Mouse (Mus musculus): ENCODE results near the gene Jmjd7. TPM values are rescaled to one million over a fixed set of nuclear protein-coding genes. Genes with fewer than 3 reads are reported as not detected.

Jmjd7 gene
- 24.2 and 25.1 TPM in 2 replicates for polyA plus RNA-seq (2016; fragmentation: Nextera tagmentation; extraction: Ambion mirVana)

DNA sequence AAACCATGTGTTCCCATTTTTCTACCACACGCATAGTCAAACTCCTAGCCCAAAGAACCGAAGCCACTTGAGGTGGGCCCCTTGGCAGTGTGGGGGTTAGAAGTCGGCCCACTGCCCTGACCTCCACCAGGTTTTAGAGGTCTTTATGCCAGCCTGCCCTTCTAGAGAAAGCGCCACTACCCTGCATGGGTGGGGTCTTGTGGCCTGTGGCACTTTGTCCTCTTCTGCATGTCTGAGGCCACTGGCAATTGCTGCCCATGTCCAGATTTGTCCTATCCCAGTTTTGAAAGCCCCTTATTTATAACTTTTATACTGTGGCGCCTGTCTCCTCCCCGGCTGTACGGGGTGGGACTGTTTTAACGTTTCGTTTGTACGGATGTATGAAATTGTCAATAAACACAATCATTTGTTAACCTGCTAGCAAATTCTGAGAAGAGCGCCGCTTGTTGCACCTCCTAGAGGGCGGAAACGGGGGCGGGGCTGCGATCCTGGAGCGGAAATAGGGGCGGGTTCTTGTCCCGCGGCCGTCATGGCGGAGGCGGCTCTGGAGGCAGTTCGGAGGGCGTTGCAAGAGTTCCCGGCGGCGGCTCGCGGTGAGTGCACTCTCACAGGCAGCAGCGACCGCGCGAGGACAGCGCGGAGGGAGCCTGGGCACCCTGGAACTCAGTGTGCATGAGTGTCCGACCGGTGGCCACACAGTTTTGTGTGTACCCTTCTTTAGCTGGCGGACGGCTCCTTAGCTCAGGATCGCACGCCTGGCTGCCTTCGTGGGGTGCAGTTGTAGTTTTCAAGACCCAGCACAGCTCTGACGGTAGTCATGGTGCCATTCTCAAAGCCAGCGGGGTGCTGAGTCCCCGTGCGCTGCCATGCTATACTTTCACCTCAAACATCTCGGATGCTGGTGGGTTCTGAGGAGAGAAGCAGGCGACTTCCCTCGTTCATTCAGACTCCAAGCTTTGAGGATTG, at the start of gene Jmjd7, which contains the start of gene Gm28042:
TSS of gene Jmjd7 (plus strand) at position 500 of the 966 bp plus-strand sequence.
TSS of gene Gm28042 (plus strand) at position 510 of the 966 bp plus-strand sequence.
- DNase-seq (ENCODE audit: low spot score): peak; percentile 90
- Histone ChIP-seq H3K4me1 (replicated peaks) (peaks cover 19% of the 10 kb centered on the region), H3K27ac (peak within 1 kb of the TSS; percentile 94), H3K9me3 (no peaks in the 10 kb centered on the region), H3K4me3 (peak within 1 kb of the TSS; percentile 83), H3K27me3 (ENCODE audit: insufficient read depth, poor library complexity, severe bottlenecking) (no peaks in the 10 kb centered on the region), H3K36me3 (peaks cover 69% of the 10 kb centered on the region)
- 5% methylated on average over 50 of the region's 50 CpGs for WGBS

DNA sequence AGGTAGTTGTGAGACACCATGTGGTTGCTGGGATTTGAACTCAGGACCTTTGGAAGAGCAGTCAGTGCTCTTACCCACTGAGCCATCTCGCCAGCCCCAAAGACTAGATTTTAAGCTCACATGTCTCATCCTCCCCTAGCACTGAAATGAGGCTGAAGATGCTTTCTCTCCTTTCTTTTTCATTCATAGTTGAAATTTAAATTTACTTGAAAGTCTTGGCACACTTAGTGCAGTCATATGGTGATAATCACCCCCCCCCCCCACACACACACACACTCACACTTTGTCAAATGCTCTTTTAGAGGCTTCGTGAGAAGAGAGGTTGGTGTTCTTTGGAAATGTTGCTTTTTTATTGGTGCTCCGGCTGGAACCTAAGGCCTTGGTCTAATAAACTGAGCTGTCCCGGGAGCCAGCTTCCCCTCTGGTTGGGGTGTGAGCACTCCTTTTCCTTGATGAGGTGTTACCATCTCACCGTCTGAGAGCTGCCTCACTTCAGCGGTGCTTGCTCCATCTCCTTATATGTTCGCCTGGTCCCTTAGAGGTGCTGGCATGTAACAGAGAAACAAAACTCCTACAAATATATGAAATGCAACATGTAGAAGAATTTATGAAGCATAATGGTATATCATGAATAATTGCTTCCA, 46.8 kb upstream of the Jmjd7 start:
- no peaks in the 10 kb centered on the region for H3K9me3 ChIP-seq
- no peaks in the 10 kb centered on the region for H3K27me3 ChIP-seq (ENCODE audit: insufficient read depth, poor library complexity, severe bottlenecking)
- H3K4me3 ChIP-seq: no peak overlapping the region
- H3K27ac ChIP-seq: no peak overlapping the region
- peaks cover 9% of the 10 kb centered on the region for H3K36me3 ChIP-seq
- H3K4me1 ChIP-seq (replicated peaks): peaks cover 14% of the 10 kb centered on the region
- no peak for DNase-seq (ENCODE audit: low spot score)
- WGBS: 88% methylated on average over 7 of the region's 7 CpGs

DNA sequence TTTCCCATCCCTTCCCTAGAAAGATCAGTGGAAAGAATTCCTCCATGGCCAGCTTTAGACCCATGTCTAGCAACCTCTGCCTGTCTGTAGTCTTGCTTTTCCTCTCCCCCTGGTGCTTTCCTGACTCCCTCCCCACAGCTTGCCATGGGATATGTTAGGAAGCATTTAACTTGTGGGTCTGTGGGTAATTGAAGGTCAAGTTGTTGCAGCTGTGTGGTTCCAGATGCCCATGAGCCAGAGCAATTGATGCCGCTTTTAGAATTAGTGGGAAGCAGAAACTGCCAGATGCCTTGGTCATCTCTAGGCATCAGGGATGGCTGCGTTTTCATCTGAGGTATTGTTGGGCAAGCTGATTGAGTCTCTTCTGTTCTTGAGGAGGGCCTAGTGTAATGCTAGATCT, 45.7 kb upstream of the Jmjd7 start:
- H3K36me3 ChIP-seq: peaks cover 9% of the 10 kb centered on the region
- WGBS: 79% methylated on average over 2 of the region's 2 CpGs
- peaks cover 19% of the 10 kb centered on the region for H3K4me1 ChIP-seq (replicated peaks)
- H3K27me3 ChIP-seq (ENCODE audit: insufficient read depth, poor library complexity, severe bottlenecking): no peaks in the 10 kb centered on the region
- no peak overlapping the region for H3K27ac ChIP-seq
- no peak overlapping the region for H3K4me3 ChIP-seq
- no peaks in the 10 kb centered on the region for H3K9me3 ChIP-seq
- no peak for DNase-seq (ENCODE audit: low spot score)

DNA sequence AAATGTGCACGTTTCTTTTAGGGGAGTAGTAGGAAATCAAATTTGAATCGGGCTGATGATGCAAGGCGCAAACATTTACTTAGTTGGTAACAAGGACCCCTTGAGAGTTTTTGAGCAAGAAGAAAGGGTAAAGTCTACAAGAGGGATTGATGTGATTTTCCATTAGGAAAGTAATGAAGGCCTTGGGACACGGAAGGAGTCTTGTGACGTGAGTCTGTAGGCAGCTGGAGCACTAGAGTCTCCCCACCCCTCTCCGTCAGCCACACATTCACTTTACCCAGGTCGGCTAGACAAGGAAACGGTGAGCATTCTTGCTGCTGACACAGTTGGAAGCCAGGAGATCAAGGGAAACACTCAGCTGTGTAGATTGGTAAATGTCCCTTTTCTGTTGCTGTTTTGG, 41.4 kb upstream of the Jmjd7 start:
- no peak overlapping the region for H3K4me3 ChIP-seq
- H3K36me3 ChIP-seq: peaks cover 9% of the 10 kb centered on the region
- no peaks in the 10 kb centered on the region for H3K9me3 ChIP-seq
- no peaks in the 10 kb centered on the region for H3K27me3 ChIP-seq (ENCODE audit: insufficient read depth, poor library complexity, severe bottlenecking)
- no peak for DNase-seq (ENCODE audit: low spot score)
- 0 out of 2 replicates have a peak, but pooled peaks cover 5% of the 10 kb centered on the region for H3K4me1 ChIP-seq (replicated peaks)
- WGBS: 74% methylated on average over 8 of the region's 8 CpGs
- no peak overlapping the region for H3K27ac ChIP-seq

DNA sequence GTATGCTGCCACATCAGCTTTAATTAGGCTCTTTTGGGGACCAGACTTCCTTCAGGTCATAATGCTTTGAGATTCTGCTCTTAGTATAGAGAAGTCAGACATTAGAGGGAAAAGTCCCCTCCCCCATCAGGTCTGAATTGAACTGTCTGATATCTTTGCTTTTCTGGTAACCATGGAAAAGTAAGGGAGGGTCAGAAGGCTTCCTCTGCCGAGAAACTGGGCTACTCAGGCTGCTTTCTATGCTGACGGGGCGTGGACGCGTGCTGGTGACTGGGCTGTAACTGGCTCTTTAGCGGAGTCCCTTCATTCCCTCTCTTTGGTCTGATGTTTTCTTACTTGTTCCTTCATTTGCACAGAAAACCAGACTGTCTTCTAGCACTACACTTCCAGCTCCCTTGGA, 40.9 kb upstream of the Jmjd7 start:
- DNase-seq (ENCODE audit: low spot score): no peak
- Histone ChIP-seq H3K4me3 (no peak overlapping the region), H3K36me3 (peaks cover 9% of the 10 kb centered on the region), H3K27me3 (ENCODE audit: insufficient read depth, poor library complexity, severe bottlenecking) (no peaks in the 10 kb centered on the region), H3K4me1 (replicated peaks) (0 out of 2 replicates have a peak, but pooled peaks cover 5% of the 10 kb centered on the region), H3K27ac (no peak overlapping the region), H3K9me3 (no peaks in the 10 kb centered on the region)
- WGBS: 73% methylated on average over 6 of the region's 6 CpGs

DNA sequence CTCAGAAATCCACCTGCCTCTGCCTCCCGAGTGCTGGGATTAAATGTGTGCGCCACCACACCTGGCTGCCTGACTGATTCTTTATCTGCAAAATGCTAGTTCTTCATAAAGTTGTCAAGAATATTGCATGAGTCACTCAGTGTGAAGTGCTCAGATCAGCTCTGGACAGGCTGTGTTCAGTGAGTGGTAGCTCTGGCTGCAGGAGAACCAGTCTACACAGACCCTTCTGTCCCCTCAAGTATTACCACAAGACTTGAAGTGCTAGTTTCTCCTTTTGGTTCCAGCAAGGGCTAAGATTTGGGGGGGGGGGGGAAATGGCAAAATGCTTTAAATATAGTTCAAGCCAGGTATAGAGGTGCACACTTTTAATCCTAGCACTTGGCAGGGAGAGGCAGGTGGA, 39.8 kb upstream of the Jmjd7 start:
- H3K27ac ChIP-seq: no peak overlapping the region
- 93% methylated on average over 2 of the region's 2 CpGs for WGBS

DNA sequence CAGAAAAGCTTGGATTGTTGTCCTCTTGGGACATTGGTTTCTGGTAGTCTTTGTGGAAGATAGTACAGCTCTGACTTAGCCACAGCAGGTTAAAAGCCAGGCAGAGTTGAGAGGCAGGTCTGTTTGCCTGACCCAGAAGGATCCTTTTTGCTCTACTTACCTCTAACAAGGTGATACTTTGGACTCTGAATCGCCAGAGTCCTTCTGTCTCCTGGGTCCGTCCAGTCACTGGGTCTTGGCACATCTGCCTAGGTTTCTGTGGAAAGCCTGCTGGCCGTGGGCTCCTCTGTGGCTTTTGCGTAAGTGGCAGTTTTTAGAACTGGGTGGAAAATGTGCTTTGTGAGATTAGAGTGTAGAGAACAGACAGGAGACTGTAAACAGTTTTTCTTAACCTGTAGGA, 38.3 kb upstream of the Jmjd7 start:
- Histone ChIP-seq H3K27ac (no peak overlapping the region), H3K36me3 (no peaks in the 10 kb centered on the region), H3K9me3 (no peaks in the 10 kb centered on the region), H3K4me1 (replicated peaks) (0 out of 2 replicates have a peak, but pooled peaks cover 5% of the 10 kb centered on the region), H3K27me3 (ENCODE audit: insufficient read depth, poor library complexity, severe bottlenecking) (no peaks in the 10 kb centered on the region), H3K4me3 (no peak overlapping the region)
- DNase-seq (ENCODE audit: low spot score): no peak
- 94% methylated on average over 4 of the region's 4 CpGs for WGBS

More for the DNA sequence above, 39.8 kb upstream of the Jmjd7 start:
- Histone ChIP-seq H3K4me3 (no peak overlapping the region), H3K36me3 (peaks cover 5% of the 10 kb centered on the region; the same call in 1 of the 2 replicates), H3K27me3 (ENCODE audit: insufficient read depth, poor library complexity, severe bottlenecking) (no peaks in the 10 kb centered on the region), H3K4me1 (replicated peaks) (0 out of 2 replicates have a peak, but pooled peaks cover 5% of the 10 kb centered on the region), H3K9me3 (no peaks in the 10 kb centered on the region)
- DNase-seq (ENCODE audit: low spot score): no peak

DNA sequence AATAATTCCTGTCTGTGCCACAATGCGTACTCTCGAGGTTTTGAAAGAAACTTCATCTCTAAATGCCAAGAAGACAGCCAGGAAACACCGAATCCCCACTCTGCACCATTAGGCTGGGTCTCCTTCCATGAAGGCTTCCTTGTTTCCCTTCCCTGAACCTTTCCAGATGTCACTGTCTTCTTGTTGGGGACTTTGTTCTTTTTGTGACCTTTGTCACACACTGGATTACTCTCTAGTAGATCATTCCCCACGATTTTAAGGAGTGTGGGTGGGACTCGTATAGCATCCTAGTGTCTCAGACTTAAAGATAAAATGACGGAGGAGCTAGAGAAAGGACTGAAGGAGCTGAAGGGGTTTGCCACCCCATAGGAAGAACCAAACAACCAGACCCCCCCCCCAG, 36.4 kb upstream of the Jmjd7 start:
- Histone ChIP-seq H3K4me1 (replicated peaks) (0 out of 2 replicates have a peak, but pooled peaks cover 7% of the 10 kb centered on the region), H3K9me3 (no peaks in the 10 kb centered on the region), H3K36me3 (no peaks in the 10 kb centered on the region), H3K27me3 (ENCODE audit: insufficient read depth, poor library complexity, severe bottlenecking) (no peaks in the 10 kb centered on the region), H3K27ac (no peak overlapping the region), H3K4me3 (no peak overlapping the region)
- 80% methylated on average over 6 of the region's 6 CpGs for WGBS
- no peak for DNase-seq (ENCODE audit: low spot score)

DNA sequence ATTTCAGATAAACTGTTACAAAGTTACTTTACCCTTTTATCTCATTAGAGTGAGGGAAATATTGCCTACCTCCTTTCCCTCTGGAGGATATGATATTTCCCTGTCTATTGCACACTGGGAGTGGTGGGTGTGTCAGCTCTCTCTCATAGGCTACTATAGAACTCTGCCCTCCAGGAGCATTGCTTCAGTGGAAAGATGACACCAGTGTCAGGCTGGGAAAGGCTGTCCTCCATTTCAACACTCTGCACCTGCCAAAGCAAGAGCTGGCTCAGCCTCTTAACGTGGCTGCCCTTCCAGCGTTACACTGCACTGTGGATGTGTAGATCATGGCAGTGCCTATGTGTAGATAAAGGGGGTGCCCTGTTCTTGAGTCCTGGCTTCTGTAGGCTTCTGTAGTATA, 34.9 kb upstream of the Jmjd7 start:
- no peaks in the 10 kb centered on the region for H3K9me3 ChIP-seq
- no peak overlapping the region for H3K4me3 ChIP-seq
- H3K4me1 ChIP-seq (replicated peaks): 0 out of 2 replicates have a peak, but pooled peaks cover 6% of the 10 kb centered on the region
- H3K36me3 ChIP-seq: 0 out of 2 replicates have a peak, but pooled peaks cover 6% of the 10 kb centered on the region
- no peaks in the 10 kb centered on the region for H3K27me3 ChIP-seq (ENCODE audit: insufficient read depth, poor library complexity, severe bottlenecking)
- 94% methylated on average over 2 of the region's 2 CpGs for WGBS
- no peak overlapping the region for H3K27ac ChIP-seq
- DNase-seq (ENCODE audit: low spot score): no peak

DNA sequence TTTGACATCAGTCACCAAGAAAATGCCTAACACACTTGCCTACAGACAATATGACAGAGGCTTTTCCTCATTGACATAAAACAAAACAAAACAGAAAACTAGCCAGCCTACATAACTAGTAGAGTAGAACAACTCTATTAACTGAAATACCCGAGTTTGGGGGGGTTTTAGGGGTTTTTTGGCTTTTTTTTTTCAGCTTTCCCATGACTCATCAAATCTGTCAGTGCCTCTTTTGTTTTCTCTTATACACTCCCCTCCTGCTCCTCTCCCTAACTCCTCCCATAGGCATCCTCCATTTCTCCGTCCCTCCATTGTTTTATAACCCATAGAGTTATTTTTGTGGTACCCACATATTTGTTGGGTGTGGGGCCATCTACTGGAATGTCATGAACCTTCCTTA, 33.8 kb upstream of the Jmjd7 start:
- Histone ChIP-seq H3K27ac (no peak overlapping the region), H3K4me3 (no peak overlapping the region), H3K27me3 (ENCODE audit: insufficient read depth, poor library complexity, severe bottlenecking) (no peaks in the 10 kb centered on the region), H3K9me3 (no peaks in the 10 kb centered on the region), H3K36me3 (0 out of 2 replicates have a peak, but pooled peaks cover 9% of the 10 kb centered on the region), H3K4me1 (replicated peaks) (0 out of 2 replicates have a peak, but pooled peaks cover 7% of the 10 kb centered on the region)
- no peak for DNase-seq (ENCODE audit: low spot score)
- WGBS: 46% methylated on average over 2 of the region's 2 CpGs

DNA sequence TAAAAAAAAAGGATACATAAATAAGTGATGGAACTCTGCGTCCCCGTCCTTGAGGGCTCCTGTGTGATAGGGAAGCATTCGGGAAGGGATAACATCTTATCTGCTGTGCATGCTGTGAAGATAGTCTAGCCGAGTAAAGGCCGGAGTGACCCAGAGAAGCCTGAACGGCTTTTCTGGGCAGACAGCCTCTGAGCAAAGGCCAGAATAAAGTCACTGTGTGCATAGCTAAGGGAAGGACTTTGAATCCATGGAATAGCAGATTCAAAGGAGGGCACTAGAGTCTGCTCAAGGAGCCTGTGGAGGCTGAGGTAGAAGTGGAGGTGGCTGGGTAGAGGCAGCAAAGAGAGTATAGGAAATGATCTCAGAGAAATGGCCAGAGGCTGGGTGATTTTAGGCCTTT, 32.4 kb upstream of the Jmjd7 start:
- Histone ChIP-seq H3K27me3 (ENCODE audit: insufficient read depth, poor library complexity, severe bottlenecking) (no peaks in the 10 kb centered on the region), H3K4me1 (replicated peaks) (0 out of 2 replicates have a peak, but pooled peaks cover 7% of the 10 kb centered on the region), H3K4me3 (no peak overlapping the region), H3K36me3 (0 out of 2 replicates have a peak, but pooled peaks cover 13% of the 10 kb centered on the region), H3K9me3 (no peaks in the 10 kb centered on the region), H3K27ac (no peak overlapping the region)
- no peak for DNase-seq (ENCODE audit: low spot score)
- WGBS: 90% methylated on average over 6 of the region's 6 CpGs

DNA sequence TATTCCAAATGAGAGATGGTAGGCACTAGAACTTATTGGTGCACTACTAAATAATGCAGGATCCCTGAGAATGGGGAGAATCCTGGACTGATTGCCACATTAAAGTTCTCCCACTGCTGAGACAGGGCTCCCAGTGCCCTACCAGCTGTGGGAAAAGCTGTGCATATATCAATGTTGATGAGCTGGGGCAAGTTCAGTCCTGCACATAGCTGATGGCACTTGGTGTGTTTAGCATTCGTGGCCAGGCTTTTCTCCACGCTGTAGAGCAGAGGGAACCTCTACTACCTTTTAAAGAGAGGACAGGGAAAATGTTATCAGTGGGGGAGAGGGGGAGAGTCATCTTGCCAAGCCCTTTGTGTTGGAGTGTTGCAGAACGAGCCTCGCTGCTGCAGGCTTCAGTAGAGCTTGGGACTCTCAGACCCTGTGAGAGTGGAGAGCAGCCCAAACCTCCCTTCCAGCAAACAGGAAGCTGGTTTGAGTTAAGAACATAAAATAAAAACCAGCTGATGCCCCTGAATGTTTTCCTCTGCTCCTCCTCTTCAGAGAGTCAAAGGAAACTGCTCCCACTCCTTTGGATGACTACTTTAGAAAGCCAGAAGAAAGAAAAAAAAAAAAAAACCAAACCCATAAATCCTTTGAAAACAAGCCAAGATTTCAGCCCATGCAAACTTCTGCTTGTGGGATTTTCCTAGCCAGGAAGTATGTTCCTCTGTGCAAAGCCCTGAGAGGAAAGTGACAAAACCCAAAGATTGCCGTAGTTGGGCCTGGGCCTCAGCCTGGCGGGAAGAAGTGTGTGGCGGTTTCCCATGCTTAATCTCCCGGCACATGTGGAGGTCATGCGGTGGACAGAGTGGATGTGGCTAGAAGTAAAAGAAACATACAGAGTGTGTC, 31.6 kb upstream of the Jmjd7 start:
- Histone ChIP-seq H3K4me1 (replicated peaks) (0 out of 2 replicates have a peak, but pooled peaks cover 7% of the 10 kb centered on the region), H3K27me3 (ENCODE audit: insufficient read depth, poor library complexity, severe bottlenecking) (no peaks in the 10 kb centered on the region), H3K36me3 (0 out of 2 replicates have a peak, but pooled peaks cover 13% of the 10 kb centered on the region), H3K9me3 (no peaks in the 10 kb centered on the region), H3K27ac (0 out of 2 replicates have a peak overlapping the region, but pooled peaks have one; percentile 54), H3K4me3 (no peak overlapping the region)
- no peak for DNase-seq (ENCODE audit: low spot score)
- 72% methylated on average over 9 of the region's 9 CpGs for WGBS

All from hindbrain, embryonic 10.5 days (tissue).